Mouse (Mus musculus): ENCODE results near the gene Etl4.
"Not testable (repeated sequence)": the region's sequence is repeated elsewhere in the genome, so short reads cannot be mapped to it uniquely, and the experiment has no call there.

The Etl4 gene

GRCm38 (mm10) chr2:20294596-20294995 lies 385.0 kb downstream of the Etl4 start:
- no peak for DNase-seq (ENCODE audit: low read depth, low spot score)

GRCm38 (mm10) chr2:20302517-20302916 lies 392.9 kb downstream of the Etl4 start:
- DNase-seq (ENCODE audit: low read depth, low spot score), result no peak

- no peak for DNase-seq (ENCODE audit: low read depth, low spot score)
Measured at GRCm38 (mm10) chr2:20324954-20325353, 415.4 kb downstream of the Etl4 start.

- DNase-seq (ENCODE audit: low read depth, low spot score), result no peak
Measured at GRCm38 (mm10) chr2:20336176-20336575, 426.6 kb downstream of the Etl4 start.

- no peak for DNase-seq (ENCODE audit: low read depth, low spot score)
Measured at GRCm38 (mm10) chr2:20339016-20339734, 429.6 kb downstream of the Etl4 start.

GRCm38 (mm10) chr2:20339919-20340318 lies 430.3 kb downstream of the Etl4 start:
- no peak for DNase-seq (ENCODE audit: low read depth, low spot score)

- no peak for DNase-seq (ENCODE audit: low read depth, low spot score)
Measured at GRCm38 (mm10) chr2:20346873-20347272, 437.3 kb downstream of the Etl4 start.

GRCm38 (mm10) chr2:20349268-20349667 lies 439.7 kb downstream of the Etl4 start:
- no peak for DNase-seq (ENCODE audit: low read depth, low spot score)

GRCm38 (mm10) chr2:20352796-20353195 lies 443.2 kb downstream of the Etl4 start:
- DNase-seq (ENCODE audit: low read depth, low spot score), result no peak

GRCm38 (mm10) chr2:20377026-20377425 lies 467.4 kb downstream of the Etl4 start:
- DNase-seq (ENCODE audit: low read depth, low spot score), result no peak

GRCm38 (mm10) chr2:20380874-20381273 lies 471.3 kb downstream of the Etl4 start:
- not testable (repeated sequence) for DNase-seq (ENCODE audit: low read depth, low spot score)

- DNase-seq (ENCODE audit: low read depth, low spot score), result no peak
Measured at GRCm38 (mm10) chr2:20394083-20394482, 484.5 kb downstream of the Etl4 start.

- no peak for DNase-seq (ENCODE audit: low read depth, low spot score)
Measured at GRCm38 (mm10) chr2:20396978-20397377, 487.4 kb downstream of the Etl4 start.

- no peak for DNase-seq (ENCODE audit: low read depth, low spot score)
Measured at GRCm38 (mm10) chr2:20400556-20400955, 491.0 kb downstream of the Etl4 start.

- DNase-seq (ENCODE audit: low read depth, low spot score), result no peak
Measured at GRCm38 (mm10) chr2:20404395-20404794, 494.8 kb downstream of the Etl4 start.

GRCm38 (mm10) chr2:20407101-20407500 lies 497.5 kb downstream of the Etl4 start:
- DNase-seq (ENCODE audit: low read depth, low spot score), result no peak

GRCm38 (mm10) chr2:20414856-20415255 lies 505.3 kb downstream of the Etl4 start:
- no peak for DNase-seq (ENCODE audit: low read depth, low spot score)

- DNase-seq (ENCODE audit: low read depth, low spot score), result no peak
Measured at GRCm38 (mm10) chr2:20416934-20417614, 507.5 kb downstream of the Etl4 start.

- no peak for DNase-seq (ENCODE audit: low read depth, low spot score)
Measured at GRCm38 (mm10) chr2:20417998-20418397, 508.4 kb downstream of the Etl4 start.

GRCm38 (mm10) chr2:20419975-20420374 lies 510.4 kb downstream of the Etl4 start:
- DNase-seq (ENCODE audit: low read depth, low spot score), result peak; percentile 24

- DNase-seq (ENCODE audit: low read depth, low spot score), result no peak
Measured at GRCm38 (mm10) chr2:20422275-20422674, 512.7 kb downstream of the Etl4 start.

- DNase-seq (ENCODE audit: low read depth, low spot score), result no peak
Measured at GRCm38 (mm10) chr2:20433656-20434055, 524.1 kb downstream of the Etl4 start.

GRCm38 (mm10) chr2:20435530-20435929 lies 526.0 kb downstream of the Etl4 start:
- no peak for DNase-seq (ENCODE audit: low read depth, low spot score)

Data from brain, embryonic 18.5 days (tissue).